Mouse (Mus musculus) left cerebral cortex, postnatal 14 days (tissue): ENCODE results near the gene Pthlh. TPM values are rescaled to one million over a fixed set of nuclear protein-coding genes. Genes with fewer than 3 reads are reported as not detected.
"Not testable (repeated sequence)": the region's sequence is repeated elsewhere in the genome, so short reads cannot be mapped to it uniquely, and the experiment has no call there.

Source experiments
- DNase-seq, 2 experiments: peaks; one replicate each; pipeline ENCODE4 v3.0.0; 2021 to 2022; ENCODE audit warnings: low spot score in 2 of 2, mixed read lengths in 1 of 2
- intact Hi-C: fragments of 180-260 bp; cut with DNase I; formaldehyde crosslinking; loops from one replicate; pipeline ENCODE4 v1.15.1; 2025
- long read RNA-seq, 2 experiments: library from polyadenylated mRNA; stranded (forward); transcript quantifications; one replicate each; pipeline ENCODE4 v2.0.0; 2021
- total RNA-seq, 2 experiments: library from RNA; stranded (reverse); gene quantifications; 2 replicates each; pipeline ENCODE4 v1.2.3; 2021

Gene Pthlh
- 1 to 10 TPM; 3.7 to 3.8 TPM for total RNA-seq
- long read RNA-seq, experiment 1, partial matches to known transcripts: 5 of 8 reads
- long read RNA-seq, experiment 1, other reads (novel, unspliced or antisense): 0 of 8 reads
- long read RNA-seq, experiment 2, partial matches to known transcripts: 3 of 6 reads
- long read RNA-seq, experiment 2, other reads (novel, unspliced or antisense): 0 of 6 reads

- intact Hi-C loops: no loop called here
- peak in 1 of 2 experiments; percentile 31 for DNase-seq
Observed at GRCm38 (mm10) chr6:147263587-147264565, at the start of gene Pthlh. Pthlh (minus strand) TSS chr6:147264183.

GRCm38 (mm10) chr6:147313331-147313730, 49.3 kb upstream of the Pthlh start:
- no peak for DNase-seq
- intact Hi-C loops: no loop called here

GRCm38 (mm10) chr6:147310435-147310978, 46.5 kb upstream of the Pthlh start:
- DNase-seq: no peak
- intact Hi-C loops: no loop called here

GRCm38 (mm10) chr6:147310035-147310434, 46.1 kb upstream of the Pthlh start:
- intact Hi-C loops: no loop called here
- DNase-seq: peak; percentile 8 to 22

GRCm38 (mm10) chr6:147304236-147304635, 40.3 kb upstream of the Pthlh start:
- intact Hi-C loops: not testable (repeated sequence)
- DNase-seq: peak in 1 of 2 experiments; percentile 14

GRCm38 (mm10) chr6:147299607-147300006, 35.6 kb upstream of the Pthlh start:
- DNase-seq: no peak
- intact Hi-C loops: no loop called here

- DNase-seq: no peak
- intact Hi-C loops: no loop called here
Observed at GRCm38 (mm10) chr6:147279309-147279708, 15.3 kb upstream of the Pthlh start.

GRCm38 (mm10) chr6:147268143-147268790, 4.3 kb upstream of the Pthlh start:
- DNase-seq: no peak
- intact Hi-C loops: no loop called here

GRCm38 (mm10) chr6:147266466-147266865, 2.5 kb upstream of the Pthlh start:
- no peak for DNase-seq

GRCm38 (mm10) chr6:147263178-147263577, 805 bp downstream of the Pthlh start:
- no peak for DNase-seq
- intact Hi-C loops: no loop called here

More at GRCm38 (mm10) chr6:147266466-147266865, 2.5 kb upstream of the Pthlh start:
- intact Hi-C loops: no loop called here

- intact Hi-C loops: no loop called here
Observed at GRCm38 (mm10) chr6:147261616-147262015, 2.4 kb downstream of the Pthlh start.

GRCm38 (mm10) chr6:147260766-147261165, 3.2 kb downstream of the Pthlh start:
- intact Hi-C loops: no loop called here
- DNase-seq: no peak

More at GRCm38 (mm10) chr6:147261616-147262015, 2.4 kb downstream of the Pthlh start:
- DNase-seq: no peak

- no peak for DNase-seq
- intact Hi-C loops: loop anchor here (10.0 kb wide), 1 partner anchor 423 kb away; no protein-coding TSS in a partner anchor
Observed at GRCm38 (mm10) chr6:147247782-147248181, 16.2 kb downstream of the Pthlh start.

GRCm38 (mm10) chr6:147244294-147244693, 19.7 kb downstream of the Pthlh start:
- no peak for DNase-seq
- intact Hi-C loops: loop anchor here (10.0 kb wide), 1 partner anchor 419 kb away; no protein-coding TSS in a partner anchor

GRCm38 (mm10) chr6:147243655-147244054, 20.3 kb downstream of the Pthlh start:
- intact Hi-C loops: loop anchor here (10.0 kb wide), 1 partner anchor 419 kb away; no protein-coding TSS in a partner anchor
- no peak for DNase-seq

- intact Hi-C loops: loop anchor here (10.0 kb wide), 1 partner anchor 417 kb away; no protein-coding TSS in a partner anchor
- DNase-seq: no peak
Observed at GRCm38 (mm10) chr6:147241541-147241940, 22.4 kb downstream of the Pthlh start.

GRCm38 (mm10) chr6:147240203-147240804, 23.7 kb downstream of the Pthlh start:
- intact Hi-C loops: loop anchor here (10.0 kb wide), 1 partner anchor 416 kb away; no protein-coding TSS in a partner anchor
- peak; percentile 51 to 66 for DNase-seq

GRCm38 (mm10) chr6:147226696-147227095, 37.3 kb downstream of the Pthlh start:
- intact Hi-C loops: no loop called here
- DNase-seq: no peak

GRCm38 (mm10) chr6:147219099-147219498, 44.9 kb downstream of the Pthlh start:
- intact Hi-C loops: no loop called here
- peak; percentile 3 to 9 for DNase-seq
